ENCODE assay signal across 15 mouse cellular contexts in the genomic region with DNA sequence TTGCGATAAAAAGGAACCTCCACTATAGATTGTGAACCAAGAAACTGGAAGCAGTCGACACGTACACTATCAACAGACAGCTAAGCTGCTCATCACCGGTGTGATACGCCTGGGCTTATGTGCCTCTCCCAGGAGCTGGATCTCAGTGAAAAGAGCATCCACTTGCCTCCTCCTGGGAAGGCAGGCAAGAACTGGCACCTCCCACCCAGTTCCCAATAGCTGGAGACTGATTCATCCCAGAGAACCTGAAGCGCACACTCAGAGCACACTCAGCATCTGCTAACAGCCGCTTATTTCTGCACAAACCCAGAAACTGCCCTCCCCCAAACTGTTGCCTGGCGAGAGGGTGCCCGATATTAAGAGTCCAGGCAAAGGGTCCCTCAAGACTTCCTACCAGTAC.
DNase-seq lines count a peak whose midpoint lies in the region; ATAC-seq lines count a peak whose summit lies in the region.
"Had no signal": no experiment of that assay in that cellular context is flagged by ENCODE, and none has a peak within 500 bp of the region (broad histone marks: within the 10 kb centered on the region; RNA-seq: fewer than 3 reads in every experiment).

No protein-coding gene starts in this region.

- H3K4me2 ChIP-seq in heart, embryonic 11.5 days, result no peak overlapping the region
- H3K4me2 ChIP-seq: embryonic facial prominence, embryonic 12.5 days; limb, embryonic 15.5 days; midbrain, embryonic 15.5 days had no signal

- intact Hi-C loops in heart, postnatal 36 days (cut with DNase I), result no loop called here

- no peak overlapping the region for H3K9ac ChIP-seq in heart, embryonic 11.5 days (ENCODE audit: low read depth, low read length)
- H3K9ac ChIP-seq: embryonic facial prominence, embryonic 12.5 days; limb, embryonic 15.5 days; midbrain, embryonic 15.5 days had no signal

- H3K4me3 ChIP-seq in heart, embryonic 11.5 days (ENCODE audit: low read depth, low read length), result no peak overlapping the region
- H3K4me3 ChIP-seq: embryonic facial prominence, embryonic 12.5 days; limb, embryonic 15.5 days; midbrain, embryonic 15.5 days had no signal

- H3K36me3 ChIP-seq in heart, embryonic 11.5 days (ENCODE audit: control insufficient read depth, insufficient read depth, low read length), result no peaks in the 10 kb centered on the region
- H3K36me3 ChIP-seq: embryonic facial prominence, embryonic 12.5 days; limb, embryonic 15.5 days; midbrain, embryonic 15.5 days had no signal

- 70% methylated on average over 9 of the region's 9 CpGs for WGBS in heart, embryonic 11.5 days (ENCODE audit: insufficient replicate concordance)

- H3K9me3 ChIP-seq in heart, embryonic 11.5 days (replicated peaks; ENCODE audit: control insufficient read depth, low read length), result 0 out of 2 replicates have a peak, but pooled peaks cover 2% of the 10 kb centered on the region
- H3K9me3 ChIP-seq: limb, embryonic 15.5 days; midbrain, embryonic 15.5 days had no signal

- DNase-seq in heart, postnatal 36 days, result no peak
- peak; percentile 24 to 45 for DNase-seq in layer of hippocampus, adult 8-10 months (ENCODE audit: low spot score in 2 of 2)
- DNase-seq in layer of hippocampus, adult 9-10 months (ENCODE audit: low spot score), result no peak
- DNase-seq in left cerebral cortex, adult 8-10 months (ENCODE audit: low spot score in 2 of 2), result peak; percentile 15 to 67
- DNase-seq in telencephalon, adult 2 months (ENCODE audit: low read depth, low spot score), result peak; percentile 69
- DNase-seq in ovary, postnatal 10 days (ENCODE audit: low spot score), result no peak
- DNase-seq: adrenal gland, postnatal 25 days; cerebellum, postnatal 36 days; gastrocnemius, postnatal 25 days; kidney, adult 18-20 months; lung, adult 2 months had no signal

- H3K4me1 ChIP-seq in heart, embryonic 11.5 days (ENCODE audit: control insufficient read depth, insufficient read depth, low read length), result peaks cover 60% of the 10 kb centered on the region

- ATAC-seq in heart, embryonic 11.5 days (replicated peaks; ENCODE audit: insufficient number of reproducible peaks, low FRiP score, low TSS enrichment), result no peak
- ATAC-seq: midbrain, embryonic 15.5 days had no signal

- no peaks in the 10 kb centered on the region for H3K27me3 ChIP-seq in heart, embryonic 11.5 days (ENCODE audit: control insufficient read depth, insufficient read depth, low read length)
- H3K27me3 ChIP-seq: embryonic facial prominence, embryonic 12.5 days; limb, embryonic 15.5 days; midbrain, embryonic 15.5 days had no signal

- H3K27ac ChIP-seq in heart, embryonic 11.5 days (ENCODE audit: low read depth, low read length), result peak overlapping the region; percentile 54
- H3K27ac ChIP-seq: embryonic facial prominence, embryonic 12.5 days; limb, embryonic 15.5 days; midbrain, embryonic 15.5 days had no signal

Comparison
In these comparisons a context has a peak if more than half of its experiments do, and no peak if none do; other contexts are left out.
1. DNase-seq: peak in layer of hippocampus, adult 8-10 months (2 of 2), left cerebral cortex, adult 8-10 months (2 of 2) and telencephalon, adult 2 months (single experiment); none in heart, postnatal 36 days (0 of 2), layer of hippocampus, adult 9-10 months (single experiment) and ovary, postnatal 10 days (single experiment).